Mouse (Mus musculus): ENCODE measurements at regions not wholly inside any gene's neighbourhood (a gene's known extent, or its start where the extent isn't known, plus 50 kb on each side); places are given as distances from the start of the nearest gene placed in this dataset.

DNA sequence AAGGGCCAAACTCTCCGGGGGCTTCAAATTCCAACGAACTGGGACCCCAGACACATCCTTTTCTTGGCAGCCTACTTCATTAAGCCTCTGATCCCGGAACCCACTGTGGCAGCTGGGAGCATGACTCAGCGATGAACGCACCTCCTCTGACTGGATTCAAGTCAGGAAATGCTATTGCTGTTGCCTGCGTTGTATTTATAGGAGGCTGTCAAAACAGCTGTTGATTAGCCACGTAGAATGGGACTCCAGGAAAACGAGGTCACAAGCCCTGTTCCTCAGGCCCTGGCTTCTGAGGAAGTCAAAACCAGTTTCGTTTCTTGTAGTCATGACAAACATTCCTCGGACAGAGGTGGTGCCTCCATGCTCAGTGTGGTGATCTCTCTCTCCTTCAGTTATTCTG lies 295.0 kb downstream of the Diras2 start:
- TF ChIP-seq POLR2A (IDR thresholded peaks at IDR 0.05; ENCODE audit: borderline replicate concordance, insufficient read depth, low read length) (no peak), CTCF (IDR thresholded peaks at IDR 0.05; ENCODE audit: borderline replicate concordance, insufficient read depth, low read depth, low read length) (no peak)
